Mouse (Mus musculus) lung, postnatal 0 days (tissue): ENCODE measurements at regions not wholly inside any gene's neighbourhood (a gene's known extent, or its start where the extent isn't known, plus 50 kb on each side); places are given as distances from the start of the nearest gene placed in this dataset.

Source experiments
- CTCF ChIP-seq: IDR thresholded peaks from 2 replicates; pipeline ENCODE4 v1.5.1; 2016; ENCODE audit warnings: antibody characterized with exemption, mild to moderate bottlenecking
- EP300 ChIP-seq: IDR thresholded peaks from 2 replicates; pipeline ENCODE4 v1.6.1; 2016; ENCODE audit warnings: antibody characterized with exemption, mild to moderate bottlenecking, control low read depth

GRCm38 (mm10) chr12:40898414-40899027 is 125.4 kb upstream of the Immp2l start:
- TF ChIP-seq CTCF (no peak), EP300 (no peak)
